Mouse (Mus musculus): ENCODE measurements at regions not wholly inside any gene's neighbourhood (a gene's known extent, or its start where the extent isn't known, plus 50 kb on each side); places are given as distances from the start of the nearest gene placed in this dataset.

GRCm38 (mm10) chr16:73769729-73770128, 641.9 kb downstream of the Robo2 start:
- no peaks in the 10 kb centered on the region for H3K36me3 ChIP-seq (ENCODE audit: control insufficient read depth, insufficient read depth, low read length)
- no peaks in the 10 kb centered on the region for H3K27me3 ChIP-seq (ENCODE audit: control insufficient read depth, insufficient read depth, low read length)
- H3K4me3 ChIP-seq (ENCODE audit: low read depth, low read length), result no peak overlapping the region
- WGBS, result 88% methylated on average over 5 of the region's 5 CpGs
- DNase-seq (ENCODE audit: low spot score) (no peak), ATAC-seq (ENCODE audit: insufficient number of reproducible peaks, low FRiP score, low TSS enrichment, low read depth) (no peak)
- no peak overlapping the region for H3K4me2 ChIP-seq (ENCODE audit: low read depth, severe bottlenecking)
- H3K4me1 ChIP-seq (ENCODE audit: control insufficient read depth, insufficient read depth, low read length), result no peaks in the 10 kb centered on the region
- H3K9ac ChIP-seq (ENCODE audit: low read length), result no peak overlapping the region
- H3K27ac ChIP-seq (replicated peaks; ENCODE audit: low read depth, low read length), result no peak overlapping the region
- H3K9me3 ChIP-seq (ENCODE audit: control insufficient read depth, low read length), result no peaks in the 10 kb centered on the region

DNA sequence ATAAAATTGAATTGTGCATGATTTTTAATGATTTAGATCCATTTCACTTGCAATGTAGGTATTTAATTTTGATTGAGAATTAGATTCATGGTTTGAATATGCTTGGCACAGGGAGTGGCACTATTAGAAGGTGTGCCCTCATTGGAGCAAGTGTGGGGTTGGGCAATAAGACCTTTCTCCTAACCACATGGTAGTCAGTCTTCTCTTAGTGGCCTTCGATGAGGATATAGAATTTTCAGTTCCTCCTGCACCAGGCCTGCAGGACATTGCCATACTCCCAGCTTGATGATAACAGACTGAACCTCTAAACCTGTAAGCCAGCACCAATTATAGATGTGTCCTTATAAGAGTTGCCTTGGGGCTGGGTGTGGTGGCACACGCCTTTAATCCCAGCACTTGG, 642.9 kb downstream of the Robo2 start:
- H3K9ac ChIP-seq (ENCODE audit: low read length), result no peak overlapping the region
- H3K27me3 ChIP-seq (ENCODE audit: control insufficient read depth, insufficient read depth, low read length), result no peaks in the 10 kb centered on the region
- H3K4me1 ChIP-seq (ENCODE audit: control insufficient read depth, insufficient read depth, low read length), result no peaks in the 10 kb centered on the region
- DNase-seq (ENCODE audit: low spot score) (no peak), ATAC-seq (ENCODE audit: insufficient number of reproducible peaks, low FRiP score, low TSS enrichment, low read depth) (no peak)
- H3K9me3 ChIP-seq (ENCODE audit: control insufficient read depth, low read length), result no peaks in the 10 kb centered on the region
- no peak overlapping the region for H3K4me3 ChIP-seq (ENCODE audit: low read depth, low read length)
- no peak overlapping the region for H3K4me2 ChIP-seq (ENCODE audit: low read depth, severe bottlenecking)
- H3K36me3 ChIP-seq (ENCODE audit: control insufficient read depth, insufficient read depth, low read length), result no peaks in the 10 kb centered on the region
- 83% methylated on average over 2 of the region's 2 CpGs for WGBS
- no peak overlapping the region for H3K27ac ChIP-seq (replicated peaks; ENCODE audit: low read depth, low read length)

DNA sequence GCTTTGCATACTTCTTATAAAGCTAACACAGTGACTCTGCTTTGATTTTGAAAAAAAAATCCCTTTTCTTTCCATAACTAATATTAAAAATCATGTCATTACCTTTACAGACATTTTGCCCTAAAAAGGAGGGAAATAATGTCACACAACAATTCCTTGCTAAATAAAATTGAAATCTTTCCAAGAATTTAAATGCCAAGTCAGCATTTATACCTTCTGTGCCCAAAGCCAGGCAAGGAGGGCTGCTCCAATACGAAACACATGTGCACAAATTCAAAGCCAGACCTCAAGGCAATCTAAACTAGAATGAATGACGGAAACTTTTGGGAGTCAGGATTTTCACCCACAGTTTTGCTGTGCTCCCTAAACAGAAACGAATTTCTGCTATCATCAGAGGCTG, 646.4 kb downstream of the Robo2 start:
- Histone ChIP-seq H3K4me2 (ENCODE audit: low read depth, severe bottlenecking) (no peak overlapping the region), H3K9me3 (ENCODE audit: control insufficient read depth, low read length) (no peaks in the 10 kb centered on the region), H3K9ac (ENCODE audit: low read length) (no peak overlapping the region), H3K27me3 (ENCODE audit: control insufficient read depth, insufficient read depth, low read length) (no peaks in the 10 kb centered on the region), H3K27ac (replicated peaks; ENCODE audit: low read depth, low read length) (no peak overlapping the region), H3K4me1 (ENCODE audit: control insufficient read depth, insufficient read depth, low read length) (no peaks in the 10 kb centered on the region), H3K36me3 (ENCODE audit: control insufficient read depth, insufficient read depth, low read length) (no peaks in the 10 kb centered on the region), H3K4me3 (ENCODE audit: low read depth, low read length) (no peak overlapping the region)
- DNase-seq (ENCODE audit: low spot score) (no peak), ATAC-seq (ENCODE audit: insufficient number of reproducible peaks, low FRiP score, low TSS enrichment, low read depth) (no peak)
- 66% methylated on average over 3 of the region's 3 CpGs for WGBS

- 75% methylated on average over 3 of the region's 3 CpGs for WGBS
- ATAC-seq (ENCODE audit: insufficient number of reproducible peaks, low FRiP score, low TSS enrichment, low read depth), result no peak
- no peak overlapping the region for H3K9ac ChIP-seq (ENCODE audit: low read length)
These were observed 650.7 kb downstream of the Robo2 start for GRCm38 (mm10) chr16:73760921-73761320.

GRCm38 (mm10) chr16:73758872-73759271, 652.8 kb downstream of the Robo2 start:
- Histone ChIP-seq H3K4me1 (ENCODE audit: control insufficient read depth, insufficient read depth, low read length) (0 out of 2 replicates have a peak, but pooled peaks cover 2% of the 10 kb centered on the region), H3K9me3 (ENCODE audit: control insufficient read depth, low read length) (no peaks in the 10 kb centered on the region), H3K4me3 (ENCODE audit: low read depth, low read length) (no peak overlapping the region), H3K4me2 (ENCODE audit: low read depth, severe bottlenecking) (no peak overlapping the region), H3K36me3 (ENCODE audit: control insufficient read depth, insufficient read depth, low read length) (no peaks in the 10 kb centered on the region), H3K27ac (replicated peaks; ENCODE audit: low read depth, low read length) (no peak overlapping the region), H3K9ac (ENCODE audit: low read length) (no peak overlapping the region), H3K27me3 (ENCODE audit: control insufficient read depth, insufficient read depth, low read length) (no peaks in the 10 kb centered on the region)
- no peak for ATAC-seq (ENCODE audit: insufficient number of reproducible peaks, low FRiP score, low TSS enrichment, low read depth)
- DNase-seq (ENCODE audit: low spot score), result no peak
- 64% methylated on average over 5 of the region's 5 CpGs for WGBS

More at GRCm38 (mm10) chr16:73760921-73761320, 650.7 kb downstream of the Robo2 start:
- DNase-seq (ENCODE audit: low spot score), result no peak
- H3K4me1 ChIP-seq (ENCODE audit: control insufficient read depth, insufficient read depth, low read length), result no peaks in the 10 kb centered on the region
- H3K27ac ChIP-seq (replicated peaks; ENCODE audit: low read depth, low read length), result no peak overlapping the region
- no peaks in the 10 kb centered on the region for H3K27me3 ChIP-seq (ENCODE audit: control insufficient read depth, insufficient read depth, low read length)
- no peak overlapping the region for H3K4me2 ChIP-seq (ENCODE audit: low read depth, severe bottlenecking)
- H3K36me3 ChIP-seq (ENCODE audit: control insufficient read depth, insufficient read depth, low read length), result no peaks in the 10 kb centered on the region
- no peak overlapping the region for H3K4me3 ChIP-seq (ENCODE audit: low read depth, low read length)
- H3K9me3 ChIP-seq (ENCODE audit: control insufficient read depth, low read length), result no peaks in the 10 kb centered on the region

DNA sequence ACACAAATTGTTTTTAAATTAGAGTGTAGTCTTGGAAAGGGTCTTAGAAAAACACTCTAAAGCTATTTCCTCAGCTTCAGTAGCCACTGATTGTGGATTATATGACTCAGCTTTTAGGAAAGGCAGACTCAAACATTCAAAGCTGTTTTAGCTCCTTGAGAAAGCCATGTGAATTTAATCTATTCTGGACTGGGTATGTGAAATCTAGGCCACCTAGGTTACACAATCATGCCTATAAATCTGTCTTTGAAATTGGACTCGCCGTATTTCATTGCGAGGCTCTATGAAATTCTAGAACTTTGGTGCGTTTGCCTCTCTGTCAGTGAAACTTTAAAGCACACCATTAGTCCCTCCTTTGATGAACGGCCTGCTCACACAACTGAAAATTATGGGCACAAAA, 657.3 kb downstream of the Robo2 start:
- Histone ChIP-seq H3K36me3 (ENCODE audit: control insufficient read depth, insufficient read depth, low read length) (no peaks in the 10 kb centered on the region), H3K4me2 (ENCODE audit: low read depth, severe bottlenecking) (no peak overlapping the region), H3K9ac (ENCODE audit: low read length) (no peak overlapping the region), H3K27me3 (ENCODE audit: control insufficient read depth, insufficient read depth, low read length) (no peaks in the 10 kb centered on the region), H3K4me1 (ENCODE audit: control insufficient read depth, insufficient read depth, low read length) (0 out of 2 replicates have a peak, but pooled peaks cover 2% of the 10 kb centered on the region), H3K27ac (replicated peaks; ENCODE audit: low read depth, low read length) (no peak overlapping the region), H3K9me3 (ENCODE audit: control insufficient read depth, low read length) (no peaks in the 10 kb centered on the region), H3K4me3 (ENCODE audit: low read depth, low read length) (no peak overlapping the region)
- ATAC-seq (ENCODE audit: insufficient number of reproducible peaks, low FRiP score, low TSS enrichment, low read depth) (peak; percentile 68; the same call in 1 of the 2 replicates), DNase-seq (ENCODE audit: low spot score) (peak; percentile 54)
- 10% methylated on average over 5 of the region's 5 CpGs for WGBS

- DNase-seq (ENCODE audit: low spot score), result no peak
- H3K27me3 ChIP-seq (ENCODE audit: control insufficient read depth, insufficient read depth, low read length), result no peaks in the 10 kb centered on the region
- WGBS, result 43% methylated on average over 7 of the region's 7 CpGs
- H3K9me3 ChIP-seq (ENCODE audit: control insufficient read depth, low read length), result no peaks in the 10 kb centered on the region
- no peak overlapping the region for H3K27ac ChIP-seq (replicated peaks; ENCODE audit: low read depth, low read length)
- no peak overlapping the region for H3K9ac ChIP-seq (ENCODE audit: low read length)
- ATAC-seq (ENCODE audit: insufficient number of reproducible peaks, low FRiP score, low TSS enrichment, low read depth), result no peak
- H3K4me2 ChIP-seq (ENCODE audit: low read depth, severe bottlenecking), result no peak overlapping the region
- no peaks in the 10 kb centered on the region for H3K36me3 ChIP-seq (ENCODE audit: control insufficient read depth, insufficient read depth, low read length)
- H3K4me1 ChIP-seq (ENCODE audit: control insufficient read depth, insufficient read depth, low read length), result no peaks in the 10 kb centered on the region
- no peak overlapping the region for H3K4me3 ChIP-seq (ENCODE audit: low read depth, low read length)
These were observed 683.3 kb downstream of the Robo2 start for GRCm38 (mm10) chr16:73728297-73728696.

DNA sequence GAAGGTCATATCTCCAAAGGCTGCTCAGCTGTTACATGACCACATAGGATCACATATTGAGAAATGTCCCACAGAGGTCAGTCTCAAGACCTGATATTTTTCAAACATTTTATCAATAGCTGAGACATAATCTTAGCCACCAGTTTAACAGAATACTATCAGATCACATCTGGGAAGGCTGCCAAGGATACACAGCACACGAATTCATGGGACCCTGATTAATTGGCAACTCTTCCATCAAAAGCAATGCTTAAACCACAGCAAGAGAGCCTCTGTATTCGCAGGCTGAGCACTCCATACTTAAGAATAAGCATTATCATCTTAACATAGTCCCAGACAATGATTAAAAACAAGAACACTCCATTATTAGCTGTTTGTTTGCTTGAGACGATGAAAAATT, 691.9 kb downstream of the Robo2 start:
- ATAC-seq (ENCODE audit: insufficient number of reproducible peaks, low FRiP score, low TSS enrichment, low read depth) (no peak), DNase-seq (ENCODE audit: low spot score) (no peak)
- Histone ChIP-seq H3K27me3 (ENCODE audit: control insufficient read depth, insufficient read depth, low read length) (no peaks in the 10 kb centered on the region), H3K27ac (replicated peaks; ENCODE audit: low read depth, low read length) (no peak overlapping the region), H3K4me3 (ENCODE audit: low read depth, low read length) (no peak overlapping the region), H3K36me3 (ENCODE audit: control insufficient read depth, insufficient read depth, low read length) (no peaks in the 10 kb centered on the region), H3K4me2 (ENCODE audit: low read depth, severe bottlenecking) (no peak overlapping the region), H3K4me1 (ENCODE audit: control insufficient read depth, insufficient read depth, low read length) (no peaks in the 10 kb centered on the region), H3K9me3 (ENCODE audit: control insufficient read depth, low read length) (no peaks in the 10 kb centered on the region), H3K9ac (ENCODE audit: low read length) (no peak overlapping the region)
- WGBS, result 79% methylated on average over 3 of the region's 3 CpGs

GRCm38 (mm10) chr16:73716301-73716700, 695.3 kb downstream of the Robo2 start:
- no peaks in the 10 kb centered on the region for H3K27me3 ChIP-seq (ENCODE audit: control insufficient read depth, insufficient read depth, low read length)
- H3K9me3 ChIP-seq (ENCODE audit: control insufficient read depth, low read length), result no peaks in the 10 kb centered on the region
- ATAC-seq (ENCODE audit: insufficient number of reproducible peaks, low FRiP score, low TSS enrichment, low read depth) (no peak), DNase-seq (ENCODE audit: low spot score) (no peak)
- 81% methylated on average over 5 of the region's 5 CpGs for WGBS
- H3K9ac ChIP-seq (ENCODE audit: low read length), result no peak overlapping the region
- no peaks in the 10 kb centered on the region for H3K36me3 ChIP-seq (ENCODE audit: control insufficient read depth, insufficient read depth, low read length)
- H3K4me1 ChIP-seq (ENCODE audit: control insufficient read depth, insufficient read depth, low read length), result no peaks in the 10 kb centered on the region
- H3K4me3 ChIP-seq (ENCODE audit: low read depth, low read length), result no peak overlapping the region
- H3K27ac ChIP-seq (replicated peaks; ENCODE audit: low read depth, low read length), result no peak overlapping the region
- H3K4me2 ChIP-seq (ENCODE audit: low read depth, severe bottlenecking), result no peak overlapping the region

Data from limb, embryonic 11.5 days (tissue).